Mouse (Mus musculus) brain, embryonic 14.5 days (tissue): ENCODE measurements at regions not wholly inside any gene's neighbourhood (a gene's known extent, or its start where the extent isn't known, plus 50 kb on each side); places are given as distances from the start of the nearest gene placed in this dataset.
A peak's percentile ranks its signal among the peaks of the same experiment; 100 is the strongest.

Experiments used
- DNase-seq: peaks from one replicate; pipeline ENCODE4 v3.0.0-alpha.2; 2011; ENCODE audit warnings: low read depth
- CTCF ChIP-seq: fragments of 200-500 bp; IDR thresholded peaks from 2 replicates; pipeline ENCODE4 v1.5.1; 2012; ENCODE audit warnings: inconsistent platforms, mild to moderate bottlenecking, moderate library complexity, borderline replicate concordance; ENCODE audit not compliant: insufficient read depth, insufficient read length; ENCODE audit errors: extremely low read depth
- POLR2A ChIP-seq: fragments of 200-500 bp; IDR thresholded peaks from 2 replicates; pipeline ENCODE4 v1.6.1; 2012; ENCODE audit warnings: mild to moderate bottlenecking, inconsistent platforms, borderline replicate concordance; ENCODE audit not compliant: poor library complexity, insufficient read depth, insufficient read length, severe bottlenecking; ENCODE audit errors: extremely low read depth

GRCm38 (mm10) chr17:44422161-44422560 lies 233.8 kb downstream of the Clic5 start:
- no peak for DNase-seq
- TF ChIP-seq CTCF (no peak), POLR2A (no peak)

GRCm38 (mm10) chr17:44422865-44423264 lies 234.5 kb downstream of the Clic5 start:
- no peak for DNase-seq
- TF ChIP-seq POLR2A, result no peak

GRCm38 (mm10) chr17:44423471-44423985 lies 235.1 kb downstream of the Clic5 start:
- DNase-seq, result no peak
- TF ChIP-seq CTCF (no peak), POLR2A (no peak)

DNA sequence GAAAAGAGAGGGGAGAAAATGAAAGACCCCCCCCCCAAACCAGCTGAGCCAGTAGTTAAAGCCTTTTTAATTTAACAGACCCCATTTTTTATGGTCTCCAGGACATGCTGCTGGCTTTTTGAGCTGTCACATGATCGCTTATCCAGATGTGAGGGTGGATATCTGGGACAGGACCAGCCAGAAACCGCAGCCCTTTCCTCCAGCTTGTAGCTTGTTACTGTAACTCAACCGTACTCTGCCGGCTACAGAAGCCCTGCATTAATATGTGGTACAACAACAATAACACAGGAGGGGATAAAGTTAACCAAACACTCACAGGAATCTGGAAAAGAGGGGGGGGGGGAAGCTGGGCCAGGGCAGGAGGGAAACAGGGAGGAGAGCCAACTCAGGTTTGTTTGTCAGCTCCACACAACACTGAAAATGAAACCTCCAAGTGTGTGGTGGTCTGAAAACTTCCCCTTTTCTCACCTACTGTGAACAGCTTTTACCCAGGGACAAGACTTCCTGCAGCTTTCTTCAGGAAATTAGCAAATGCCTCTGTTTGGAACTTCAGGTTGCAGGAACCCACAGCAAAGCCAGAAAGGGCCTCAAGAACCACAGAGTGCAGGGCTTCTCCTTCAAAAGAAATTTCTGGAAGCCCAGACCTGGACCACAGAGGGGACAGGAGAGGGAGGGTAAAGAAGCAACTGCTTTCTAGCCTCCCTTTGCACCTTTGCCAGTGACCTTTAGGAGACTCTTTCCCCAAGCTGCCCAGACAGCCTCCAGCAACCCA lies 244.3 kb downstream of the Clic5 start:
- no peak for TF ChIP-seq POLR2A
- TF ChIP-seq CTCF, result no peak
- DNase-seq, result no peak

DNA sequence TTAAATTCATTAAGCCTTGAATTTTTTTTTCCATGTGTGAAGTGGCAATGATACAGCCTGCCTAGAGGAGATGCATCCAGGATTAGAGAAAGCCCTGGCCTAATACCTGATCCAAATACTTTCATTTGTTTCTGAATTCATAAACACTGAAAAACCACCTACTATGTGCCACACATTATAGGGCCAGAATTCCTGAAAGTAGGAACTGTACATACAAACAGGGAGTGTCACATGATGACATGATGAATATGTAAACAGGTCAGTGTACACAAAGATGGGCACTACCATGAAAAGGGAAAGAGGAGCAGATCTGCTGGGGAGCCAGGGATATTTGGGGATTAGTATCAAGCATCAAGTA lies 244.9 kb downstream of the Clic5 start:
- no peak for DNase-seq
- TF ChIP-seq POLR2A (no peak), CTCF (no peak)

- no peak for DNase-seq
- TF ChIP-seq CTCF (no peak), POLR2A (no peak)
These were observed 248.2 kb downstream of the Clic5 start for GRCm38 (mm10) chr17:44436536-44437043.

GRCm38 (mm10) chr17:44438526-44438925 lies 250.1 kb downstream of the Clic5 start:
- no peak for DNase-seq
- TF ChIP-seq POLR2A (no peak), CTCF (no peak)

DNA sequence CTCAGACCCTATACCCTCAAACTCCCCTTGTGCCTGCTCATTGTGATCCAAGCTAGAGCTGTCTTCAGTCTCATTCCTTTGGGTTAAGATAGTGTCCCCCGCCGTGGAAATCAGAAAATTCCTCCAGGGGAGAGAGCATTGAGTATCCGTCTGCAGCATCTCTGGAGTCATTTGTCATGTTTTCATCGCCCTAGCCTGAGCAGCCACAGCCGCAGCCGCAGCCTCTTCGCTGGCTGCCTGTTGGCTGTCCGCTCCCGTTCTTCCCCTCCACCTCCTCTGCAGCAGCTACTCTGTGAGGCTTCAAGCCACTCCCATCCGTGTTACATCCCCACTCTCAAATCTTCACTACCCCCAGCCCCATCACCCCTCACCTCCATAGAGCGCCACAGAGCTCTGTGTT lies 255.1 kb downstream of the Clic5 start:
- TF ChIP-seq CTCF, result no peak
- TF ChIP-seq POLR2A, result no peak
- no peak for DNase-seq

DNA sequence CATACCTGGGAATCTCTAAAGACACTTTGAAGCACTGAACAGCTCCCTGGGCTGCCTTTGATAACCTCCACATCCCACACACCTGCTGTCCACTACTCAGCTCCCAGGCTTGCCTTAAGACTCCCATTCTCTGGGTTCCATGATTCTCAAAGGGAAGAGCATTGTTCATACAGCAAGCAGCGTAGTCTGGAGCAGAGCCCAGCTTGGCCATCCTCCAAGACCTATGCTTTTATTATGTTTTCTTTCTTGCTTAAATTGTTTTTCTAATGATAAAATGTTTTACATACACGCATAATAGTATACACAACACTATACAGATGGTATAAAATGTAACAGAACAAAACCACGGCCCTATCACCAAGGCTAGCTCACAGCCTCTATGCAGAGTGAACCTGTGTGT lies 257.0 kb downstream of the Clic5 start:
- no peak for TF ChIP-seq CTCF
- TF ChIP-seq POLR2A, result no peak

More for the DNA sequence above, 257.0 kb downstream of the Clic5 start:
- peak; percentile 15 for DNase-seq
